Mouse (Mus musculus): ENCODE measurements around the gene Oaz2.

DNA sequence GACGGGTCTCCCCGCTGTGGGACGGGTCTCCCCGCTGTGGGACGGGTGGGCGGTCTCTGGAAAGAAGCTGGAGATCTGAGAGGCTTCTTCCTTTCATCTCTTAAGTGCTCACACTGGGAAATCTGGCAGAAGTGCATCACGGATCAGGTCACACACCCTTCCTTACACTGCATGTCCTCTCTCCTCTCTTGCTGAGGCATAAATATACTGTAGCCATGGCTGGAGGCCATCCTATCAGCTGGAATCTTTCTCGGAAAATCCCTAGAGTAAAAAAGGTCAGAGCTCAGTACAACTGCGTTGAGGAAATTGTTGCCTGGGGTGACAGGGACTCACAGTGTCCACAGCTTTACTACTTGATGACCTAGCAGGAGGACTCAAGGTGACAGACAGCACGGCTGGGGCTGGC is 53.4 kb downstream of the Oaz2 start:
- no peak for TF ChIP-seq GATA1 (IDR thresholded peaks at IDR 0.05; ENCODE audit: borderline replicate concordance, low read length)
- no peak for TF ChIP-seq FLI1 (IDR thresholded peaks at IDR 0.05; ENCODE audit: low read length)

Data from megakaryocyte, embryonic 14.5 days (primary cell).